ENCODE assay signal across 11 mouse cellular contexts in genomic region chr15:96103737-96104136, GRCm38 (mm10).
DNase-seq lines count a peak whose midpoint lies in the region; ATAC-seq lines count a peak whose summit lies in the region.
"Had no signal": no experiment of that assay in that cellular context is flagged by ENCODE, and none has a peak within 500 bp of the region (broad histone marks: within the 10 kb centered on the region; RNA-seq: fewer than 3 reads in every experiment).

No protein-coding gene starts in this region.

- 0 out of 2 replicates have a peak, but pooled peaks cover 3% of the 10 kb centered on the region for H3K9me3 ChIP-seq in limb, embryonic 13.5 days
- H3K9me3 ChIP-seq in limb, embryonic 10.5 days (replicated peaks) = no peaks in the 10 kb centered on the region
- no peaks in the 10 kb centered on the region for H3K9me3 ChIP-seq in heart, embryonic 16.5 days (replicated peaks; ENCODE audit: control insufficient read depth, low read length)
- no peaks in the 10 kb centered on the region for H3K9me3 ChIP-seq in kidney, embryonic 16.5 days (ENCODE audit: low read length)
- no peaks in the 10 kb centered on the region for H3K9me3 ChIP-seq in neural tube, embryonic 13.5 days
- no peaks in the 10 kb centered on the region for H3K9me3 ChIP-seq in liver, embryonic 12.5 days (replicated peaks)
- H3K9me3 ChIP-seq: embryonic facial prominence, embryonic 12.5 days had no signal

- no peak overlapping the region for H3K27ac ChIP-seq in limb, embryonic 13.5 days
- no peak overlapping the region for H3K27ac ChIP-seq in limb, embryonic 10.5 days
- no peak overlapping the region for H3K27ac ChIP-seq in heart, embryonic 16.5 days (ENCODE audit: low read length)
- peak overlapping the region; percentile 84 for H3K27ac ChIP-seq in kidney, embryonic 16.5 days (ENCODE audit: low read length)
- H3K27ac ChIP-seq in neural tube, embryonic 13.5 days (replicated peaks) = no peak overlapping the region; the same call in 1 of the 2 replicates
- H3K27ac ChIP-seq in liver, embryonic 12.5 days = no peak overlapping the region
- H3K27ac ChIP-seq: embryonic facial prominence, embryonic 12.5 days had no signal

- no peak overlapping the region for H3K4me2 ChIP-seq in limb, embryonic 13.5 days (replicated peaks)
- H3K4me2 ChIP-seq in heart, embryonic 16.5 days (ENCODE audit: low read depth, low read length) = no peak overlapping the region
- H3K4me2 ChIP-seq in kidney, embryonic 16.5 days (replicated peaks; ENCODE audit: low read depth, low read length) = no peak overlapping the region
- 0 out of 2 replicates have a peak overlapping the region, but pooled peaks have one; percentile 5 for H3K4me2 ChIP-seq in neural tube, embryonic 13.5 days
- H3K4me2 ChIP-seq in liver, embryonic 12.5 days = no peak overlapping the region
- H3K4me2 ChIP-seq: embryonic facial prominence, embryonic 12.5 days had no signal

- no peak overlapping the region for H3K9ac ChIP-seq in limb, embryonic 13.5 days
- H3K9ac ChIP-seq in heart, embryonic 16.5 days (ENCODE audit: low read length) = no peak overlapping the region
- H3K9ac ChIP-seq in kidney, embryonic 16.5 days (replicated peaks; ENCODE audit: low read length) = no peak overlapping the region
- H3K9ac ChIP-seq in neural tube, embryonic 13.5 days = no peak overlapping the region
- H3K9ac ChIP-seq in liver, embryonic 12.5 days = no peak overlapping the region
- H3K9ac ChIP-seq: embryonic facial prominence, embryonic 12.5 days had no signal

- 0 out of 2 replicates have a peak, but pooled peaks have one; percentile 54 for ATAC-seq in limb, embryonic 13.5 days (ENCODE audit: low FRiP score, low read depth)
- peak; percentile 67 for ATAC-seq in heart, embryonic 16.5 days (replicated peaks; ENCODE audit: extremely low read depth, insufficient read depth, low FRiP score)
- peak; percentile 87 for ATAC-seq in kidney, embryonic 16.5 days (ENCODE audit: low FRiP score, low TSS enrichment)
- ATAC-seq in neural tube, embryonic 13.5 days (ENCODE audit: low read depth) = peak; percentile 85
- no peak for ATAC-seq in liver, embryonic 12.5 days
- ATAC-seq: Patski had no signal

- H3K4me1 ChIP-seq in limb, embryonic 13.5 days = peaks cover 9% of the 10 kb centered on the region
- H3K4me1 ChIP-seq in limb, embryonic 10.5 days = peaks cover 14% of the 10 kb centered on the region
- no peaks in the 10 kb centered on the region for H3K4me1 ChIP-seq in heart, embryonic 16.5 days (ENCODE audit: control insufficient read depth, insufficient read depth, low read length)
- peaks cover 20% of the 10 kb centered on the region for H3K4me1 ChIP-seq in kidney, embryonic 16.5 days (ENCODE audit: insufficient read depth, low read length)
- H3K4me1 ChIP-seq in neural tube, embryonic 13.5 days (replicated peaks) = 0 out of 2 replicates have a peak, but pooled peaks cover 5% of the 10 kb centered on the region
- no peaks in the 10 kb centered on the region for H3K4me1 ChIP-seq in liver, embryonic 12.5 days
- H3K4me1 ChIP-seq: embryonic facial prominence, embryonic 12.5 days had no signal

- no peak overlapping the region for H3K4me3 ChIP-seq in limb, embryonic 13.5 days
- no peak overlapping the region for H3K4me3 ChIP-seq in limb, embryonic 10.5 days
- H3K4me3 ChIP-seq in heart, embryonic 16.5 days (ENCODE audit: low read length) = no peak overlapping the region
- H3K4me3 ChIP-seq in kidney, embryonic 16.5 days (ENCODE audit: low read length) = no peak overlapping the region
- H3K4me3 ChIP-seq in neural tube, embryonic 13.5 days = no peak overlapping the region
- H3K4me3 ChIP-seq in liver, embryonic 12.5 days = no peak overlapping the region
- H3K4me3 ChIP-seq: embryonic facial prominence, embryonic 12.5 days had no signal

- H3K27me3 ChIP-seq in limb, embryonic 13.5 days = no peaks in the 10 kb centered on the region
- no peaks in the 10 kb centered on the region for H3K27me3 ChIP-seq in limb, embryonic 10.5 days (ENCODE audit: low read depth, poor library complexity, severe bottlenecking)
- no peaks in the 10 kb centered on the region for H3K27me3 ChIP-seq in heart, embryonic 16.5 days (ENCODE audit: control insufficient read depth, insufficient read depth, low read length)
- H3K27me3 ChIP-seq in kidney, embryonic 16.5 days (ENCODE audit: insufficient read depth, low read length) = no peaks in the 10 kb centered on the region
- H3K27me3 ChIP-seq in neural tube, embryonic 13.5 days = no peaks in the 10 kb centered on the region
- no peaks in the 10 kb centered on the region for H3K27me3 ChIP-seq in liver, embryonic 12.5 days (replicated peaks)
- H3K27me3 ChIP-seq: embryonic facial prominence, embryonic 12.5 days; Patski had no signal

- H3K36me3 ChIP-seq in limb, embryonic 13.5 days = no peaks in the 10 kb centered on the region
- H3K36me3 ChIP-seq in limb, embryonic 10.5 days = no peaks in the 10 kb centered on the region
- no peaks in the 10 kb centered on the region for H3K36me3 ChIP-seq in heart, embryonic 16.5 days (ENCODE audit: control insufficient read depth, insufficient read depth)
- no peaks in the 10 kb centered on the region for H3K36me3 ChIP-seq in kidney, embryonic 16.5 days (ENCODE audit: insufficient read depth, low read length)
- no peaks in the 10 kb centered on the region for H3K36me3 ChIP-seq in neural tube, embryonic 13.5 days
- no peaks in the 10 kb centered on the region for H3K36me3 ChIP-seq in liver, embryonic 12.5 days
- H3K36me3 ChIP-seq: embryonic facial prominence, embryonic 12.5 days had no signal

- DNase-seq in limb, embryonic 10.5 days (ENCODE audit: low spot score) = no peak
- no peak for DNase-seq in spleen, postnatal 10 days (ENCODE audit: low spot score in 2 of 2)
- DNase-seq in layer of hippocampus, postnatal 36 days = no peak
- DNase-seq: thymus, postnatal 14 days had no signal

- 37% methylated on average over 6 of the region's 6 CpGs for WGBS in limb, embryonic 13.5 days
- 67% methylated on average over 6 of the region's 6 CpGs for WGBS in limb, embryonic 10.5 days
- WGBS in heart, embryonic 16.5 days = 55% methylated on average over 6 of the region's 6 CpGs
- WGBS in kidney, embryonic 16.5 days = 6% methylated on average over 6 of the region's 6 CpGs
- WGBS in neural tube, embryonic 13.5 days = 6% methylated on average over 6 of the region's 6 CpGs
- 52% methylated on average over 6 of the region's 6 CpGs for WGBS in liver, embryonic 12.5 days (ENCODE audit: insufficient replicate concordance)
